Mouse (Mus musculus) olfactory bulb, adult 2 months (tissue): ENCODE results near the gene Nat9.

Source experiments
- CTCF ChIP-seq: fragments of 200-500 bp; IDR thresholded peaks from 2 replicates; pipeline ENCODE4 v1.5.1; 2012; ENCODE audit warnings: low read depth, mild to moderate bottlenecking, low read length, moderate library complexity; ENCODE audit not compliant: insufficient read depth
- POLR2A ChIP-seq: fragments of 200-500 bp; IDR thresholded peaks from 2 replicates; pipeline ENCODE4 v1.6.1; 2012; ENCODE audit warnings: mild to moderate bottlenecking, low read depth, low read length, moderate library complexity; ENCODE audit not compliant: insufficient read depth

DNA sequence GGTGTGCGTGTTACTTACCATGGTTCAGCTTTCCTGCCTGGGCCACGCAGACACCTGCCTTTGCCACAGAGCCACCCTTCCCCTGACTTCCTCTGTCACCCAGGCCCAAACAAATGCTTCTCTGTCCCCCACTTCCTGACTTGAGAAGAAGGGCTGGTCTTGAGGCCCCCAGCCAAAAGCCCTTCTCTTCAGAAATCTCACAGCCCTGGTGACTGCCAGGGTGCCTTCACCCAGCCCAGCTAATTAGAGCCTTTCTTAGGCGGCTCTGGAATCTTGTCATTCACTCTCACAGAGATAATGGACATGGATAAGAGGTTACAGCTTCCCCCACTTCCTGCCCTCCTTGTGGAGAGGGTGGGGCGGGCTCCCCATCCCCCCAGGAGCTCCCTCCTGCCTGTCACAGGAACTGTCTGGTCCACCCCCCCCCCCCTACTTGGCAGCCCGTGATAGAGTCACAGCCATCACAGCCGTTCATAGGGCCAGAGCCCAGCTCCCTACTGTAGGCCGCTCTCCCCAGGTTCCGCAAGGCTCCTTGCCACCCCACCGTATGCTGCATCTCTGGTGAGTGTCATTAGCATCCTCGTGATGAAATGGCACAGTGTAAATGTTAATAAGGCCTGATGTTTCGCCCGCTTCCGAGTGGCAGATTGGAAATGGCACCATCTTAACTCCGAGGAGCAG lies 39.3 kb upstream of the Nat9 start:
- TF ChIP-seq CTCF (no peak), POLR2A (no peak)
